Mouse (Mus musculus) neural tube, embryonic 12.5 days (tissue): ENCODE results near the gene Slc35a2. TPM values are rescaled to one million over a fixed set of nuclear protein-coding genes. Genes with fewer than 3 reads are reported as not detected.
"Not testable (repeated sequence)": the region's sequence is repeated elsewhere in the genome, so short reads cannot be mapped to it uniquely, and the experiment has no call there.

Experiments used
- ATAC-seq: fragments of 200-750 bp; cut with Nextera tagmentation; 2 replicates; pipeline ENCODE4 v1.8.0; 2017; ENCODE audit warnings: low read depth, mild to moderate bottlenecking, moderate TSS enrichment, moderate library complexity; ENCODE audit not compliant: low FRiP score
- H3K27ac ChIP-seq: fragments of 300-500 bp; sonication (generic); 2 replicates; pipeline ENCODE4 v1.5.1; 2016
- H3K27me3 ChIP-seq: fragments of 300-500 bp; sonication (generic); replicated peaks from 2 replicates; pipeline ENCODE4 v1.6.1; 2016; ENCODE audit warnings: mild to moderate bottlenecking
- H3K36me3 ChIP-seq: fragments of 300-500 bp; sonication (generic); 2 replicates; pipeline ENCODE4 v1.6.1; 2016; ENCODE audit warnings: mild to moderate bottlenecking
- H3K4me1 ChIP-seq: fragments of 300-500 bp; sonication (generic); 2 replicates; pipeline ENCODE4 v1.6.1; 2016
- H3K4me2 ChIP-seq: fragments of 300-500 bp; sonication (generic); replicated peaks from 2 replicates; pipeline ENCODE4 v1.6.1; 2016; ENCODE audit warnings: mild to moderate bottlenecking
- H3K4me3 ChIP-seq: fragments of 300-500 bp; sonication (generic); 2 replicates; pipeline ENCODE4 v1.5.1; 2016
- H3K9ac ChIP-seq: fragments of 300-500 bp; sonication (generic); 2 replicates; pipeline ENCODE4 v1.6.1; 2016; ENCODE audit warnings: mild to moderate bottlenecking
- H3K9me3 ChIP-seq: fragments of 300-500 bp; sonication (generic); 2 replicates; pipeline ENCODE4 v1.6.1; 2016; ENCODE audit warnings: mild to moderate bottlenecking
- WGBS: fragments of 180-500 bp; shearing (Covaris S2); methylation state at CpG from one replicate; pipeline ENCODE4 v1.1.7; 2016; 5-methylcytosine and 5-hydroxymethylcytosine counted together
- polyA plus RNA-seq: library from polyadenylated mRNA; unstranded; fragments of >200 nt; fragmentation: Nextera tagmentation; extraction: Ambion mirVana; gene quantifications from 2 replicates; pipeline ENCODE4 v1.2.1, GENCODE M21; 2016

The Slc35a2 gene
- polyA plus RNA-seq, 1 experiment from 2014 or later = 35.4 TPM

- not testable (repeated sequence) for H3K4me2 ChIP-seq, H3K36me3 ChIP-seq, H3K27me3 ChIP-seq, H3K4me3 ChIP-seq, H3K9ac ChIP-seq, H3K27ac ChIP-seq, H3K4me1 ChIP-seq, ATAC-seq, H3K9me3 ChIP-seq
- WGBS = 41% methylated on average over 3 of the region's 3 CpGs
Observed at GRCm38 (mm10) chrX:7915669-7916068, 31.8 kb downstream of the Slc35a2 start.

- not testable (repeated sequence) for H3K9me3 ChIP-seq, H3K9ac ChIP-seq, ATAC-seq, H3K27me3 ChIP-seq, H3K4me3 ChIP-seq, H3K36me3 ChIP-seq, H3K4me1 ChIP-seq, H3K4me2 ChIP-seq, H3K27ac ChIP-seq
- 73% methylated on average over 6 of the region's 6 CpGs for WGBS
Observed at GRCm38 (mm10) chrX:7917960-7918359, 34.1 kb downstream of the Slc35a2 start.

- Histone ChIP-seq H3K4me3 (peak within 1 kb of the TSS; percentile 40), H3K4me1 (peaks cover 6% of the 10 kb centered on the region), H3K9ac (peak within 1 kb of the TSS; percentile 58), H3K36me3 (no peaks in the 10 kb centered on the region; the same call in 1 of the 2 replicates), H3K9me3 (no peaks in the 10 kb centered on the region), H3K4me2 (peak within 1 kb of the TSS; percentile 62), H3K27ac (0 out of 2 replicates have a peak within 1 kb of the TSS, but pooled peaks have one; percentile 46), H3K27me3 (peaks cover 14% of the 10 kb centered on the region)
- 21% methylated on average over 40 of the region's 40 CpGs for WGBS
- peak; percentile 88 for ATAC-seq
Observed at GRCm38 (mm10) chrX:7919601-7920383, 36.0 kb downstream of the Slc35a2 start, which contains the start of gene Pcsk1n. TSS of gene Pcsk1n (plus strand) at chrX:7919822.

- 14% methylated on average over 42 of the region's 48 CpGs for WGBS
- Histone ChIP-seq H3K4me1 (peaks cover 6% of the 10 kb centered on the region), H3K4me3 (peak overlapping the region; percentile 34), H3K9me3 (no peaks in the 10 kb centered on the region), H3K27me3 (peaks cover 27% of the 10 kb centered on the region), H3K9ac (peak overlapping the region; percentile 49), H3K36me3 (no peaks in the 10 kb centered on the region; the same call in 1 of the 2 replicates), H3K4me2 (peak overlapping the region; percentile 62), H3K27ac (no peak overlapping the region)
- no peak for ATAC-seq
Observed at GRCm38 (mm10) chrX:7922032-7922431, 38.2 kb downstream of the Slc35a2 start.

GRCm38 (mm10) chrX:7926266-7926665 is 42.4 kb downstream of the Slc35a2 start:
- no peak overlapping the region for H3K4me2 ChIP-seq
- no peak overlapping the region for H3K4me3 ChIP-seq
- ATAC-seq = no peak
- H3K4me1 ChIP-seq = peaks cover 6% of the 10 kb centered on the region
- H3K27ac ChIP-seq = no peak overlapping the region
- H3K9ac ChIP-seq = no peak overlapping the region
- no peaks in the 10 kb centered on the region for H3K9me3 ChIP-seq
- WGBS = 71% methylated on average over 6 of the region's 6 CpGs
- peaks cover 36% of the 10 kb centered on the region for H3K27me3 ChIP-seq
- peaks cover 2% of the 10 kb centered on the region for H3K36me3 ChIP-seq

- Histone ChIP-seq H3K27me3 (peaks cover 33% of the 10 kb centered on the region), H3K4me1 (peaks cover 6% of the 10 kb centered on the region), H3K9me3 (no peaks in the 10 kb centered on the region)
Observed at GRCm38 (mm10) chrX:7927116-7927515, 43.3 kb downstream of the Slc35a2 start.

GRCm38 (mm10) chrX:7928270-7928790 is 44.5 kb downstream of the Slc35a2 start, which contains the start of gene Eras:
TSS of gene Eras (minus strand) at chrX:7928607.
- Histone ChIP-seq H3K4me1 (0 out of 2 replicates have a peak, but pooled peaks cover under 1% of the 10 kb centered on the region), H3K4me3 (no peak within 1 kb of the TSS), H3K9ac (no peak within 1 kb of the TSS), H3K36me3 (peaks cover 11% of the 10 kb centered on the region), H3K4me2 (no peak within 1 kb of the TSS), H3K27me3 (peaks cover 26% of the 10 kb centered on the region), H3K9me3 (no peaks in the 10 kb centered on the region), H3K27ac (no peak within 1 kb of the TSS)
- 14% methylated on average over 19 of the region's 19 CpGs for WGBS
- no peak; the same call in 1 of the 2 replicates for ATAC-seq

More at GRCm38 (mm10) chrX:7927116-7927515, 43.3 kb downstream of the Slc35a2 start:
- Histone ChIP-seq H3K9ac (no peak overlapping the region), H3K4me3 (no peak overlapping the region), H3K27ac (no peak overlapping the region), H3K4me2 (no peak overlapping the region), H3K36me3 (peaks cover 7% of the 10 kb centered on the region)
- no peak for ATAC-seq
- WGBS = 25% methylated on average over 10 of the region's 10 CpGs

GRCm38 (mm10) chrX:7936874-7937273 is 53.0 kb downstream of the Slc35a2 start:
- WGBS = 38% methylated on average over 11 of the region's 11 CpGs

GRCm38 (mm10) chrX:7937667-7938066 is 53.8 kb downstream of the Slc35a2 start:
- 90% methylated on average over 6 of the region's 6 CpGs for WGBS
- Histone ChIP-seq H3K9ac (no peak overlapping the region), H3K27ac (no peak overlapping the region), H3K4me3 (no peak overlapping the region), H3K4me2 (no peak overlapping the region), H3K9me3 (no peaks in the 10 kb centered on the region), H3K4me1 (no peaks in the 10 kb centered on the region), H3K27me3 (no peaks in the 10 kb centered on the region), H3K36me3 (peaks cover 32% of the 10 kb centered on the region)
- ATAC-seq = no peak

More at GRCm38 (mm10) chrX:7936874-7937273, 53.0 kb downstream of the Slc35a2 start:
- no peak overlapping the region for H3K4me2 ChIP-seq
- no peaks in the 10 kb centered on the region for H3K9me3 ChIP-seq
- no peak overlapping the region for H3K4me3 ChIP-seq
- no peak overlapping the region for H3K9ac ChIP-seq
- H3K36me3 ChIP-seq = peaks cover 35% of the 10 kb centered on the region
- ATAC-seq = no peak
- no peak overlapping the region for H3K27ac ChIP-seq
- H3K27me3 ChIP-seq = no peaks in the 10 kb centered on the region
- H3K4me1 ChIP-seq = no peaks in the 10 kb centered on the region

Other genes with a start within 250 kb of the Slc35a2 start
- 62.2 and 71.0 TPM in 2 replicates for gene Syp, start 245.6 kb upstream of the Slc35a2 start, polyA plus RNA-seq
- 2.4 and 3.0 TPM in 2 replicates for gene Prickle3, start 226.8 kb upstream of the Slc35a2 start, polyA plus RNA-seq
- 31.2 and 34.6 TPM in 2 replicates for gene Plp2, start 212.6 kb upstream of the Slc35a2 start, polyA plus RNA-seq
- 0.09 TPM in 1 of 2 replicates, not detected in the other for gene Magix, start 202.8 kb upstream of the Slc35a2 start, polyA plus RNA-seq
- gene Gpkow, start 186.9 kb upstream of the Slc35a2 start, polyA plus RNA-seq = 44.1 and 46.6 TPM in 2 replicates
- 26.2 and 27.8 TPM in 2 replicates for gene Wdr45, start 169.7 kb upstream of the Slc35a2 start, polyA plus RNA-seq
- not detected in 2 replicates for gene Gm45208, start 161.8 kb upstream of the Slc35a2 start, polyA plus RNA-seq
- gene Praf2, start 155.6 kb upstream of the Slc35a2 start, polyA plus RNA-seq = 89.2 and 93.6 TPM in 2 replicates
- gene Ccdc120, start 133.1 kb upstream of the Slc35a2 start, polyA plus RNA-seq = 34.8 and 38.7 TPM in 2 replicates
- 32.9 and 35.5 TPM in 2 replicates for gene Tfe3, start 121.5 kb upstream of the Slc35a2 start, polyA plus RNA-seq
- gene Gripap1, start 94.3 kb upstream of the Slc35a2 start, polyA plus RNA-seq = 73.3 and 81.4 TPM in 2 replicates
- gene Kcnd1, start 61.7 kb upstream of the Slc35a2 start, polyA plus RNA-seq = 1.5 and 2.3 TPM in 2 replicates
- gene Otud5, start 42.7 kb upstream of the Slc35a2 start, polyA plus RNA-seq = 68.6 and 72.3 TPM in 2 replicates
- 9.3 and 12.8 TPM in 2 replicates for gene Pim2, start 5.8 kb upstream of the Slc35a2 start, polyA plus RNA-seq
- gene Pqbp1, start 15.2 kb downstream of the Slc35a2 start, polyA plus RNA-seq = 179 and 180 TPM in 2 replicates
- gene Timm17b, start 15.3 kb downstream of the Slc35a2 start, polyA plus RNA-seq = 143 and 147 TPM in 2 replicates
- not detected in 2 replicates for gene Gm10491, start 23.8 kb downstream of the Slc35a2 start, polyA plus RNA-seq
- not detected in 2 replicates for gene Gm10490, start 25.5 kb downstream of the Slc35a2 start, polyA plus RNA-seq
- gene Pcsk1n, start 35.8 kb downstream of the Slc35a2 start, polyA plus RNA-seq = 137 and 142 TPM in 2 replicates
- not detected in 2 replicates for gene Eras, start 44.6 kb downstream of the Slc35a2 start, polyA plus RNA-seq
- gene Hdac6, start 63.9 kb downstream of the Slc35a2 start, polyA plus RNA-seq = 56.8 and 60.8 TPM in 2 replicates
- 1.2 and 1.5 TPM in 2 replicates for gene Gata1, start 94.0 kb downstream of the Slc35a2 start, polyA plus RNA-seq
- not detected in 2 replicates for gene Glod5, start 134.5 kb downstream of the Slc35a2 start, polyA plus RNA-seq
- gene Suv39h1, start 190.7 kb downstream of the Slc35a2 start, polyA plus RNA-seq = 58.3 and 63.2 TPM in 2 replicates
- 0.22 and 0.23 TPM in 2 replicates for gene Was, start 206.5 kb downstream of the Slc35a2 start, polyA plus RNA-seq
- gene Wdr13, start 248.9 kb downstream of the Slc35a2 start, polyA plus RNA-seq = 42.6 and 45.0 TPM in 2 replicates